Mouse (Mus musculus) left cerebral cortex, postnatal 25 days (tissue): ENCODE measurements around the gene Gm19426. TPM values are rescaled to one million over a fixed set of nuclear protein-coding genes. Genes with fewer than 3 reads are reported as not detected.

ENCODE experiments used
- DNase-seq, 2 experiments: peaks; one replicate each; pipeline ENCODE4 v3.0.0; 2022; ENCODE audit warnings: low spot score in 2 of 2, mixed read lengths in 1 of 2
- intact Hi-C: fragments of 180-260 bp; cut with DNase I; formaldehyde crosslinking; loops from one replicate; pipeline ENCODE4 v1.15.1; 2025
- total RNA-seq, 2 experiments: library from RNA; stranded (reverse); gene quantifications; 2 replicates each; pipeline ENCODE4 v1.2.3; 2021

Gene Gm19426
- total RNA-seq, result 1 to 10 TPM; 1.2 to 2.3 TPM

- intact Hi-C loops, result no loop called here
- DNase-seq, result peak; percentile 58 to 74
These were observed at the start of gene Gm19426 for GRCm38 (mm10) chr2:84743561-84743960. TSS of gene Gm19426 (minus strand) at chr2:84743655.

GRCm38 (mm10) chr2:84793154-84793553 lies 49.7 kb upstream of the Gm19426 start:
- intact Hi-C loops, result no loop called here
- no peak for DNase-seq

GRCm38 (mm10) chr2:84792516-84792915 lies 49.1 kb upstream of the Gm19426 start:
- DNase-seq, result no peak
- intact Hi-C loops, result no loop called here

- DNase-seq, result no peak
- intact Hi-C loops, result no loop called here
These were observed 47.0 kb upstream of the Gm19426 start for GRCm38 (mm10) chr2:84790418-84790817.

- no peak for DNase-seq
- intact Hi-C loops, result no loop called here
These were observed 44.9 kb upstream of the Gm19426 start for GRCm38 (mm10) chr2:84788316-84788715.

DNA sequence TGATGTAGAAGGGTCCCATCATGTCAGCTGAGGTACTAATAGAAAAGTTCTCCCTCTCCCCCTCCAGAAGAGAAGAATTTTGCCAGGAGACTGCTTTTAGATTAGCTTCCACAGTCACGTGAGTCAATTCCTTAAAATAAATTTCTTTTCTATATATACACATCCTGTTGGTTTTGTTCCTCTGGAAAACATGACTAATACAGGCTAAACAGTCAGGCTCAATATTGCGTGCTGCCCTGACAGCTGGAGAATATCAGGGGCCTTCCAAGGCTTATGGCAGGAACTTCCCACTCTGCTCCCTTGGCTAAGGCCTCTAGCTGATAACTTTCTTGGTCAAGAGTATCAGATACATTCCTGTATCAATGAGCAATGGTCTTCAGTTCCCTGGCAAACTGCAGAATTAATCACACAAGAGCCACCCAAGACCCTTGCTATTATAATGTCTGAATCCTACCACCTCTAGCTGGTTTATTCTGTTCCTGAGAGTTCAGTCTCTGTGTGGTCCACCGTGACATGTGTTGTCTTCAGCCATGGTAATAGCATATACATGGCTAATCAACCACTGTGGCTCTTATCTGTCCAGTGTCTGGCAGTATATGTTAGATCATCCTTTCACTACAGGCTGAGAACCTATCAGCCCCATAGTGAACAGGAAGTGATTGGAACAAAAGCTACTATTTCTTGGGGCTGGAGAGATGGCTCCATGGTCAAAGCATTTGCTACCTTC lies 40.5 kb upstream of the Gm19426 start:
- DNase-seq, result no peak
- intact Hi-C loops, result no loop called here

GRCm38 (mm10) chr2:84783315-84783714 lies 39.9 kb upstream of the Gm19426 start:
- intact Hi-C loops, result no loop called here
- DNase-seq, result no peak

GRCm38 (mm10) chr2:84779210-84779609 lies 35.8 kb upstream of the Gm19426 start:
- DNase-seq, result no peak
- intact Hi-C loops, result no loop called here

DNA sequence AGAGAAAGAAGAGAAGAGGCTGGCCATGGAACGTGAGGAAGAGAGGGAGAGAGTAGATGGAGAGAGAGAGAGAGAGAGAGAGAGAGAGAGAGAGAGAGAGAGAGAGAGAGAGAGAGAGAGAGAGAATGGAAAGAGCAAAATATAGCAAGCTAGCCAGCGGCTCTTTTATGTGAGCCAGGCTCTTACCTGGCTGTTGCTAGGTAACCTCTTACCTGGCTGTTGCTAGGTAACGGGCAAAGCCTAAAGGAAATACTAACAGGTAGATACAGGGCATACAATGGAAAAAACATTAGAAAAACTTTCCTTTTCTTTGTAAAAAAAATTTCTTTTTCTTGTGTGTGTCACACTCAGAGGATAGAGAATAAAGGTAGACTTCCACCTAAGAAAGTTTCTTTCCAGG lies 34.3 kb upstream of the Gm19426 start:
- DNase-seq, result no peak
- intact Hi-C loops, result no loop called here

- intact Hi-C loops, result no loop called here
- DNase-seq, result no peak
These were observed 32.2 kb upstream of the Gm19426 start for GRCm38 (mm10) chr2:84775665-84776064.

GRCm38 (mm10) chr2:84775241-84775640 lies 31.8 kb upstream of the Gm19426 start, which contains the start of gene Serping1:
TSS of gene Serping1 (minus strand) at chr2:84775444.
- no peak for DNase-seq
- intact Hi-C loops, result no loop called here

- DNase-seq, result peak in 1 of 2 experiments; percentile 1
- intact Hi-C loops, result no loop called here
These were observed 31.3 kb upstream of the Gm19426 start for GRCm38 (mm10) chr2:84774751-84775150.

GRCm38 (mm10) chr2:84773195-84773594 lies 29.7 kb upstream of the Gm19426 start:
- DNase-seq, result no peak
- intact Hi-C loops, result no loop called here

DNA sequence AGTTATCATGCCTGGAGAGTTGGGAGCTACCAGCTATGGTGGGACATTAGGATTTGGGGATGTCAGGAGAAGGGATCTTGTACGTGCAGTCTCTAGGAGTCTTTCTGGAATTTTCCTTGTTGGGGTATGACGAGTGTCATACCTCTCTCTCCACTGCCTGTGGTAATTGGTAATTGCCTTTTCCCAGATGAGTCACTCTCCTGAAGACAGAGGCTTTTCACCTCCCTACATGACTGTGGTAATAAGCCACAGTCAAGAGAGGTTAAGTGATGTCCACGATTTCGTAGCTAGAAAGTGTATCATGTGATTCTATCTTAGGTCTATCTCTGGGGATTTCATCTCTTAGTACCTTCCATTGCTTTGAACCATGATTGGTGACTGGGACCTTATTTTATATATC lies 29.0 kb upstream of the Gm19426 start:
- intact Hi-C loops, result no loop called here
- DNase-seq, result no peak

GRCm38 (mm10) chr2:84770501-84770900 lies 27.0 kb upstream of the Gm19426 start:
- DNase-seq, result no peak
- intact Hi-C loops, result no loop called here

GRCm38 (mm10) chr2:84762818-84763217 lies 19.4 kb upstream of the Gm19426 start:
- intact Hi-C loops, result no loop called here
- DNase-seq, result no peak

DNA sequence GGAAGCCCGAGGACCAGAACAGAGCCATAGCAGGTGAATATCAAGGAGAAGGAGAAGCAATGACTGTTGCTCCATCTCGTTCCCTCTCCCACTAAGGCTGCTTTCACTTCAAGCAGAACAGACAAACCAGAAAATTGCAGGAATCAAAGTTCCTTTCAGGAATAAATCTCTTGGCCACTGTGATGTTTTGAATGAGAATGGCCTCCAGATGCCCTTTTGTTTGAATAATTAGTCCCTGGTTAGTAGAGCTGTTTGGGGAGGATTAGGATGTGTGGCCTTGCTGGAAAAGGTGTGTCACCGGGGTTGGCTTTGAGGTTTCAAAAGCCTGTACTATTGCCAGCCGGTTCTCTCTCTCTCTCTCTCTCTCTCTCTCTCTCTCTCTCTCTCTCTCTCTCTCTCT lies 18.8 kb upstream of the Gm19426 start:
- intact Hi-C loops, result no loop called here

DNA sequence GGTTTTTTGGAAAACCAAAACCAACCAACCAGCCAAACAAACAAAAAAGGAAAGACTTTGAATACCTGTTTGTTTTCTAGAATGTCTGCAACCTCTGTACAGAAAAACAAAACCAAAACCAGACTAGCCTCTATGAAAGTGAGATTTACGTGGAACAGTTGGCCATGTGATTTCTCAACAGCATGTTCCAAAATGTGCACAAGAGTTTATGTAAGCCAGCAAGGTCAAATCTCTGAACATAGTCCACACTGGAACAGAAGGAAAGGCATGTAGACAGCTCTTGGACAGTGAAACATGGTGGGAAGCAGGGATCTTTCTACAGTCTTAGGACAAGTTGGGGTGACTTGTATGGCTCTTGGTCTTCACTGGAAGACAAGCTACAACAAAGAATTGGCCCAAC lies 18.4 kb upstream of the Gm19426 start:
- no peak for DNase-seq
- intact Hi-C loops, result no loop called here

More for the DNA sequence above, 18.8 kb upstream of the Gm19426 start:
- no peak for DNase-seq

DNA sequence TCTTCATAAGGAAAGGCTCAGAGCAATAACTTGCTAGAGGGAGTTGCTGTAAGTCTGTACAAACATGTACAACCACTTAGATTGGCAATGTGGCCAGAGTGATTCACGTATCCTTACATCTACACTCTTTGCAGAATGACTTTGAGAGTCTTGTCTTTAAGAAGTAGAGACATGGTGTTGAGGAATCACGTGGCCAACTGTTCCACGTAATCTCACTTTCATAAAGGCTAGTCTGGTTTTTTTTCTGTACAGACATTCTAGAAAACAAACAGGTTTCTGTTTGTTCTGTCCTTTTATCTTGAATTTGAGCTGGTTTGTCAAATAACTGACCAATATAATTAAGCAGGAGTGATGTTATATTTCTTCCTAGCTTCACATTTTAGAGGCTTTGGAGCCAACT lies 17.9 kb upstream of the Gm19426 start:
- intact Hi-C loops, result no loop called here
- DNase-seq, result no peak

GRCm38 (mm10) chr2:84760777-84761176 lies 17.3 kb upstream of the Gm19426 start:
- intact Hi-C loops, result no loop called here
- no peak for DNase-seq

GRCm38 (mm10) chr2:84758542-84759127 lies 15.2 kb upstream of the Gm19426 start:
- peak; percentile 43 to 49 for DNase-seq
- intact Hi-C loops, result no loop called here
